Mouse (Mus musculus) B cell, adult 2 months (primary cell): ENCODE results near the gene Gm21095.
"Not testable (repeated sequence)": the region's sequence is repeated elsewhere in the genome, so short reads cannot be mapped to it uniquely, and the experiment has no call there.

Experiments used
- DNase-seq, 2 experiments: peaks; one replicate each; pipeline ENCODE4 v3.0.0; 2022

The Gm21095 gene

DNA sequence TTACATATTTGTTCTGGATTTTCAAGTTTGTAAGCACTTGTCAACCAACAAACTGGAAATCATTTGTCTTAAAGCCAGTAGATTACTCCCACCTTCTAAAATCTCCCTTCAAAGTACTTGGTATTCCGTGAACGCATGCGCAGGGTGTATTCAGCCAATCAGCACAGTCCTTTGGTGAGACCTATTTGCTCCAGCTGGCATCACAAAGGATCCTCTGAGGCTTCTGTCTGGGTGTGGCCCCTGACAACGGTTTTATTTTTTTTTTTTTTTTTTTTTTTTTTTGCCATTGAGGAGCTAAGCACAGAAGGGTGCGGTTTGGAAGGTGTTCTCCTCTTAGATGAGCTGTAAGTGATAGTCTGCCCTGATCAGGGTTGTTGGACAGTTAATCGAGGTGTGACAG is at the start of gene Gm21095:
Gm21095 (plus strand) TSS at position 301 of the 400 bp plus-strand sequence.
- not testable (repeated sequence) for DNase-seq
